Mouse (Mus musculus) intestine, embryonic 14.5 days (tissue): ENCODE data around the gene Vps45. TPM values are rescaled to one million over a fixed set of nuclear protein-coding genes. Genes with fewer than 3 reads are reported as not detected.

Experiments
- ATAC-seq: fragments of 200-750 bp; cut with Nextera tagmentation; replicated peaks from 2 replicates; pipeline ENCODE4 v1.8.0; 2017; ENCODE audit warnings: low read depth, moderate number of reproducible peaks, moderate TSS enrichment, moderate library complexity; ENCODE audit not compliant: low FRiP score, low TSS enrichment
- DNase-seq: peaks from one replicate; pipeline ENCODE4 v3.0.0-alpha.2; 2018; ENCODE audit warnings: low spot score
- H3K27ac ChIP-seq: fragments of 300-500 bp; sonication (generic); 2 replicates; pipeline ENCODE4 v1.5.1; 2014; ENCODE audit warnings: low read depth, mild to moderate bottlenecking, control low read depth
- H3K27me3 ChIP-seq: fragments of 300-500 bp; sonication (generic); replicated peaks from 2 replicates; pipeline ENCODE4 v1.6.1; 2014; ENCODE audit warnings: low read length, control low read depth; ENCODE audit not compliant: control insufficient read depth, insufficient read depth
- H3K36me3 ChIP-seq: fragments of 300-500 bp; sonication (generic); 2 replicates; pipeline ENCODE4 v1.6.1; 2014; ENCODE audit warnings: low read length, control low read depth; ENCODE audit not compliant: control insufficient read depth, insufficient read depth
- H3K4me1 ChIP-seq: fragments of 300-500 bp; sonication (generic); replicated peaks from 2 replicates; pipeline ENCODE4 v1.6.1; 2014; ENCODE audit warnings: low read length, control low read depth, mixed read lengths; ENCODE audit not compliant: control insufficient read depth, insufficient read depth
- H3K4me2 ChIP-seq: fragments of 300-500 bp; sonication (generic); 2 replicates; pipeline ENCODE4 v1.6.1; 2014; ENCODE audit warnings: low read length
- H3K4me3 ChIP-seq: fragments of 300-500 bp; sonication (generic); 2 replicates; pipeline ENCODE4 v1.5.1; 2014; ENCODE audit warnings: low read depth, low read length, control low read depth, mixed read lengths
- H3K9ac ChIP-seq: fragments of 300-500 bp; sonication (generic); 2 replicates; pipeline ENCODE4 v1.6.1; 2014; ENCODE audit warnings: mild to moderate bottlenecking, low read length
- H3K9me3 ChIP-seq: fragments of 300-500 bp; sonication (generic); 2 replicates; pipeline ENCODE4 v1.6.1; 2016; ENCODE audit warnings: low read length, control low read depth; ENCODE audit not compliant: control insufficient read depth
- WGBS: fragments of 180-500 bp; shearing (Covaris S2); extraction: QIAGEN DNeasy Blood & Tissue Kit; methylation state at CpG from one replicate; pipeline ENCODE4 v1.1.7; 2014; 5-methylcytosine and 5-hydroxymethylcytosine counted together
- polyA plus RNA-seq: library from polyadenylated mRNA; unstranded; fragments of >200 nt; fragmentation: Nextera tagmentation; extraction: Ambion mirVana; gene quantifications from 2 replicates; pipeline ENCODE4 v1.2.1, GENCODE M21; 2014

Vps45 gene
- 20.6 and 25.8 TPM in 2 replicates for polyA plus RNA-seq

GRCm38 (mm10) chr3:96058231-96058896, at the start of gene Vps45:
Vps45 (minus strand) TSS chr3:96058466.
- Histone ChIP-seq H3K4me2 (peak within 1 kb of the TSS; percentile 92), H3K4me3 (peak within 1 kb of the TSS; percentile 77), H3K36me3 (0 out of 2 replicates have a peak, but pooled peaks cover 4% of the 10 kb centered on the region), H3K9ac (peak within 1 kb of the TSS; percentile 70), H3K4me1 (no peaks in the 10 kb centered on the region), H3K27me3 (no peaks in the 10 kb centered on the region), H3K27ac (peak within 1 kb of the TSS; percentile 85), H3K9me3 (no peaks in the 10 kb centered on the region)
- peak; percentile 74 for DNase-seq
- peak; percentile 75; the same call in 1 of the 2 replicates for ATAC-seq
- WGBS = 2% methylated on average over 18 of the region's 18 CpGs

GRCm38 (mm10) chr3:96106151-96106550, 47.9 kb upstream of the Vps45 start:
- no peak overlapping the region for H3K9ac ChIP-seq
- H3K36me3 ChIP-seq = 0 out of 2 replicates have a peak, but pooled peaks cover 6% of the 10 kb centered on the region
- DNase-seq (no peak), ATAC-seq (no peak)
- peak overlapping the region; percentile 63 for H3K4me2 ChIP-seq
- H3K4me3 ChIP-seq = no peak overlapping the region
- no peaks in the 10 kb centered on the region for H3K27me3 ChIP-seq
- WGBS = 83% methylated on average over 4 of the region's 4 CpGs
- H3K27ac ChIP-seq = no peak overlapping the region
- no peaks in the 10 kb centered on the region for H3K9me3 ChIP-seq
- peaks cover 26% of the 10 kb centered on the region for H3K4me1 ChIP-seq

- ATAC-seq = 0 out of 2 replicates have a peak, but pooled peaks have one; percentile 20
- peak overlapping the region; percentile 91 for H3K9ac ChIP-seq
- peak overlapping the region; percentile 86 for H3K4me3 ChIP-seq
- WGBS = 8% methylated on average over 10 of the region's 10 CpGs
- H3K9me3 ChIP-seq = no peaks in the 10 kb centered on the region
- 0 out of 2 replicates have a peak, but pooled peaks cover 6% of the 10 kb centered on the region for H3K36me3 ChIP-seq
- peak overlapping the region; percentile 91; the same call in 1 of the 2 replicates for H3K27ac ChIP-seq
- no peak for DNase-seq
- no peaks in the 10 kb centered on the region for H3K27me3 ChIP-seq
- peak overlapping the region; percentile 63 for H3K4me2 ChIP-seq
- H3K4me1 ChIP-seq = peaks cover 26% of the 10 kb centered on the region
Measured at GRCm38 (mm10) chr3:96105232-96105747, 47.0 kb upstream of the Vps45 start.

GRCm38 (mm10) chr3:96104261-96105065, 46.2 kb upstream of the Vps45 start, which contains the start of gene Otud7b:
Otud7b (plus strand) TSS chr3:96104527.
- DNase-seq = peak; percentile 91
- WGBS = 1% methylated on average over 71 of the region's 84 CpGs
- Histone ChIP-seq H3K9me3 (no peaks in the 10 kb centered on the region), H3K27ac (peak within 1 kb of the TSS; percentile 91), H3K9ac (peak within 1 kb of the TSS; percentile 91), H3K27me3 (no peaks in the 10 kb centered on the region), H3K4me1 (peaks cover 26% of the 10 kb centered on the region), H3K4me3 (peak within 1 kb of the TSS; percentile 86), H3K36me3 (0 out of 2 replicates have a peak, but pooled peaks cover 6% of the 10 kb centered on the region), H3K4me2 (peak within 1 kb of the TSS; percentile 63)
- ATAC-seq = peak; percentile 90

DNA sequence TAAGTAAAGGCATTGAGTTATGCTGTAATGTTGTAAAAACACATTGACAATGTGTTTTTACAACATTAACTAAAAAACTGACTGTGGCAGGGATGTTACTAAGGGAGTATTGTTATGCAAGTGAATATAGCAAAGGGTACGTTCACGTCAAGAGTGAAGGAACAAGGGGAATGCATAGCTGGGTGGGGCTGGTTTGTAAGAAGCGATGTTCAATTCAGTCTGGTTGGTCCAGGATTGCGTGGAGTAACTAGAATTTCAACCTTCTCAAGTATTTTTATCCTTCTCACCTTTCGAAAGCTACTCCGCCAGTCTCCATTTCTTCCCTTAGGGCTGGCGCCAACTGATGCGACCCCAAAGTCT, 45.6 kb upstream of the Vps45 start:
- Histone ChIP-seq H3K4me2 (peak overlapping the region; percentile 63), H3K27ac (peak overlapping the region; percentile 91), H3K27me3 (no peaks in the 10 kb centered on the region), H3K9ac (peak overlapping the region; percentile 91), H3K4me3 (peak overlapping the region; percentile 86), H3K9me3 (no peaks in the 10 kb centered on the region), H3K36me3 (0 out of 2 replicates have a peak, but pooled peaks cover under 1% of the 10 kb centered on the region), H3K4me1 (peaks cover 26% of the 10 kb centered on the region)
- DNase-seq (no peak), ATAC-seq (no peak; the same call in 1 of the 2 replicates)
- WGBS = 3% methylated on average over 8 of the region's 8 CpGs

DNA sequence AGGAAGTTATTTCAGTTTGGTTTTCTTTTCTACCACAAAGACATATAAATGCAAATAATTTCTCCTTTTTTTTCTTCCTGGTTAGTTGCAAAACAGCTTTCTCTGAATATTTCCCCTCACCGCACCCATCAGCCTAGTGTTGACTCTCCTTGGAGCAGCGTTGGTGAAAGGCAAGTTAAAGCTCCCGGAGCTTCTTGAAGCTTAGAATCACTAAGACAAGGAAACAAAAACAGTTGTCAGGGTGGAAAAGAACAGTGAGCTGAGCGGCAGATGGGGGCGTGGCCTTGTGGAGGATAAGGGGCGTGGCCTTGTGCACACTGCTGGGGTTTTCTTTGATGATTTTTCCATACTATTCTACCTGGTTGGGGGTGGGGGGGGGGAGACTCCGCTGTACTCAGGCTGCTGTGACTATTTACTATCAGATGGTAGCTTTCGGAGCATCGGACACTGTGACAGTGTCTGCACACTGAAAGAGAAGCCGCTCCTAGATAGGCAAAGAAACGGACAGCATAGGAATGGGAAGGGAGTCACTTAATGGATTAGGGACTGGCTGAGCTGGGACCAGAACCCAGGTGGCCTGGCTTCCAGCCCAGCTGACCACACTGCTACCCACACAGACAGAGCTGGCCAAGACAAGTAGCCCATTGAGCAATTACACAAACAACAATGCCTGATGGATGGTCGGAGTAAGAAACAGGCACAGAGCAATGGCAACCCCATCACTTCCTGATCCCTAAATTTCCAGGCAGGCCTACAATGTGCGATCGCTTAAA, 44.0 kb upstream of the Vps45 start:
- no peaks in the 10 kb centered on the region for H3K27me3 ChIP-seq
- H3K4me3 ChIP-seq = peak overlapping the region; percentile 16; the same call in 1 of the 2 replicates
- no peak overlapping the region for H3K9ac ChIP-seq
- H3K4me2 ChIP-seq = peak overlapping the region; percentile 52
- no peaks in the 10 kb centered on the region for H3K36me3 ChIP-seq
- ATAC-seq (no peak), DNase-seq (peak; percentile 68)
- peaks cover 26% of the 10 kb centered on the region for H3K4me1 ChIP-seq
- no peak overlapping the region for H3K27ac ChIP-seq
- 19% methylated on average over 14 of the region's 14 CpGs for WGBS
- no peaks in the 10 kb centered on the region for H3K9me3 ChIP-seq

DNA sequence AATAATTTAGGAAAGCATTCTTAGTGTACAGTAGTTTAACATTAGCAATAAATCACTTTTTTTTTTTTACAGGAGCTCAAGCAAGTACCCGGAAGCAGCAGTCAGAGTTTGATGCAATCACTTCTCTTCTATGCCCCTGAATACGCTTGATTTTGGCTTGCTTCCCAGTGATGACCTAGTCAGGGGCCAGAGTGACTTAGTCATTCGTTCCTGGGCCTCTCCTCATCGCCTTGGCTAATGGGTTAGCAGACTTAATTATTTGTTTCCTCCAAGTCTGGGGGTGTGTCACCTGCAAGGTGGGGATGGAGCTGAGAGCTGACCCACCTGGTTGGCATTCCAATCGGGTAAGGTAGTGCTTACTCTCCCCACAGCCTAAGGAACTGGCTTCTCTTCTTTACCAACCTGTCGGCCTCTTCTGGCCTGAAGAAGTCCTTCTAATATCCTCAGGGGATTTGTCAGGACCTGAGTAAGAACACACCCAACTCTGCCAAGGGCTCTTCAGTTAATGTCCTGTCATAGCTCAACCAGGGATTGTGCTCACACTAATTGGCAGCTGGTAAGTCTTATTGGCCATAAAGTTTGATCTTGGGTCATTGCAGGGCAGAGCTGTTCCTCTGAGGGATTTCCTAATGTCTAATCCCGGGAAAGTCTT, 40.5 kb upstream of the Vps45 start:
- H3K4me1 ChIP-seq = peaks cover 10% of the 10 kb centered on the region
- WGBS = 44% methylated on average over 7 of the region's 7 CpGs
- H3K9ac ChIP-seq = no peak overlapping the region
- H3K27ac ChIP-seq = no peak overlapping the region
- no peak overlapping the region for H3K4me3 ChIP-seq
- ATAC-seq (no peak), DNase-seq (no peak)
- no peaks in the 10 kb centered on the region for H3K27me3 ChIP-seq
- no peaks in the 10 kb centered on the region for H3K9me3 ChIP-seq
- no peaks in the 10 kb centered on the region for H3K36me3 ChIP-seq
- no peak overlapping the region for H3K4me2 ChIP-seq
